Mouse (Mus musculus) liver, postnatal 0 days (tissue): Measurements from ENCODE around the gene Mgmt. TPM values are rescaled to one million over a fixed set of nuclear protein-coding genes. Genes with fewer than 3 reads are reported as not detected.
A peak's percentile ranks its signal among the peaks of the same experiment; 100 is the strongest.

Source experiments
- ATAC-seq: fragments of 200-750 bp; cut with Nextera tagmentation; 2 replicates; pipeline ENCODE4 v1.8.0; 2017; ENCODE audit warnings: mild to moderate bottlenecking, moderate library complexity
- DNase-seq: peaks from one replicate; pipeline ENCODE4 v3.0.0-alpha.2; 2016
- H3K27ac ChIP-seq: fragments of 300-500 bp; sonication (generic); 2 replicates; pipeline ENCODE4 v1.5.1; 2014; ENCODE audit warnings: antibody characterized with exemption, moderate library complexity, mild to moderate bottlenecking, low read depth
- H3K27me3 ChIP-seq: fragments of 300-500 bp; sonication (generic); 2 replicates; pipeline ENCODE4 v1.6.1; 2014; ENCODE audit warnings: low read length, control low read depth, mixed read lengths; ENCODE audit not compliant: insufficient read depth
- H3K36me3 ChIP-seq: fragments of 300-500 bp; sonication (generic); replicated peaks from 2 replicates; pipeline ENCODE4 v1.6.1; 2014; ENCODE audit warnings: mild to moderate bottlenecking, control low read depth, low read length, moderate library complexity, mixed read lengths; ENCODE audit not compliant: insufficient read depth
- H3K4me1 ChIP-seq: fragments of 300-500 bp; sonication (generic); 2 replicates; pipeline ENCODE4 v1.6.1; 2014; ENCODE audit warnings: antibody characterized with exemption, mild to moderate bottlenecking, control low read depth; ENCODE audit not compliant: insufficient read depth
- H3K4me2 ChIP-seq: fragments of 300-500 bp; sonication (generic); 2 replicates; pipeline ENCODE4 v1.6.1; 2014; ENCODE audit warnings: low read depth, mild to moderate bottlenecking, low read length, moderate library complexity, mixed read lengths
- H3K4me3 ChIP-seq: fragments of 300-500 bp; sonication (generic); 2 replicates; pipeline ENCODE4 v1.5.1; 2014; ENCODE audit warnings: low read depth, low read length
- H3K9ac ChIP-seq: fragments of 300-500 bp; sonication (generic); replicated peaks from 2 replicates; pipeline ENCODE4 v1.6.1; 2014; ENCODE audit warnings: mild to moderate bottlenecking, moderate library complexity
- H3K9me3 ChIP-seq: fragments of 300-500 bp; sonication (generic); 2 replicates; pipeline ENCODE4 v1.6.1; 2016; ENCODE audit warnings: mild to moderate bottlenecking, control low read depth, low read length, mixed read lengths
- CTCF ChIP-seq: sonication (generic); IDR thresholded peaks from 2 replicates; pipeline ENCODE4 v1.5.1; 2016; ENCODE audit warnings: antibody characterized with exemption, low read depth
- EP300 ChIP-seq: IDR thresholded peaks from 2 replicates; pipeline ENCODE4 v1.6.1; 2016; ENCODE audit warnings: antibody characterized with exemption, low read depth, mild to moderate bottlenecking
- WGBS: fragments of 180-500 bp; shearing (Covaris S2); extraction: QIAGEN DNeasy Blood & Tissue Kit; methylation state at CpG from one replicate; pipeline ENCODE4 v1.1.7; 2014; ENCODE audit not compliant: insufficient replicate concordance; 5-methylcytosine and 5-hydroxymethylcytosine counted together
- polyA plus RNA-seq: library from polyadenylated mRNA; unstranded; fragments of >200 nt; fragmentation: Nextera tagmentation; extraction: Ambion mirVana; gene quantifications from 2 replicates; pipeline ENCODE4 v1.2.1, GENCODE M21; 2015

Mgmt gene
- polyA plus RNA-seq, 1 experiment from 2014 or later: 3.0 TPM

DNA sequence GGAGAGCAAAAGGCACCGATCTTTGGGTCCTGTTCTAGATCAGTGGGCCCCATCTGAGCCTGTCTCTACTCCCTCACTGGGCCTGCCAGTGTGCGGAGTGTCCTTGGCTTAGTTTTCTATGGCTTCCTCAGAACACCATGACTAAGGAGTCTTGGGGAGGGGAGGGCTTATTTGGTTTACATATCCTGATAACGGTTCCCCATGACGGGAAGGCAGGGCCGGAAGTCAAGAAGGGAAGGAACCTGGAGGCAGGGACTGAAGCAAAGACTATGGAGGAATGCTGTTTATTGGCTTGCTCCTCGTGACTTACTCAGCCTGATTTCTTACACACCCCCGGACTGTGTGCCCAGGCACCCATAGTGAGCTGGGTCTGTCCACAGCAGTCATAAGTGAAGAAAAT is 1.4 kb downstream of the Mgmt start:
- Histone ChIP-seq H3K4me3 (no peak overlapping the region), H3K27ac (no peak overlapping the region), H3K4me2 (no peak overlapping the region), H3K4me1 (peaks cover 10% of the 10 kb centered on the region), H3K36me3 (no peaks in the 10 kb centered on the region), H3K9me3 (no peaks in the 10 kb centered on the region), H3K9ac (no peak overlapping the region), H3K27me3 (no peaks in the 10 kb centered on the region)
- DNase-seq (no peak), ATAC-seq (no peak)
- TF ChIP-seq EP300: no peak
- TF ChIP-seq CTCF: no peak
- 74% methylated on average over 7 of the region's 7 CpGs for WGBS

DNA sequence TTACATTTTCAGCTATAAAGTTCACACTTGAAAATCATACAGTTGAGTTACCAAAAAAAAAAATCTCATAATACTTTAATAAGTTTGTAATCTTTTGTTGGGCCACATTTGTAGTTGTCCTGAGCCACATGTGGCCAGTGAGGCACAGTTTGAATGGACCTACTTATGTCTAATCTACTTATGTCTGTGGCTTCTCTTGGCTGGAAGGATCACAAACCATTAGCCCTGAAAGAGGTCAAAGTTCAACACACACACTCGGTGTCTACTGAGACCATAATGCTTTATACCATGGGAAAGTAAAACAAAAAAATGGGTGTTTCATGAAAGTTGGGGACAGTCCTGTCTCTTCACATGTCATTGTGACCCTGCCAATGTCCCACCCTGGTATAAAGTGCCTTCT is 3.1 kb downstream of the Mgmt start:
- ATAC-seq (no peak), DNase-seq (no peak)
- no peak overlapping the region for H3K27ac ChIP-seq
- H3K27me3 ChIP-seq: no peaks in the 10 kb centered on the region
- H3K4me1 ChIP-seq: peaks cover 10% of the 10 kb centered on the region
- H3K4me2 ChIP-seq: no peak overlapping the region
- no peaks in the 10 kb centered on the region for H3K9me3 ChIP-seq
- WGBS: 38% methylated on average over 1 of the region's 1 CpGs
- no peak for TF ChIP-seq CTCF
- TF ChIP-seq EP300: no peak
- H3K9ac ChIP-seq: no peak overlapping the region
- no peaks in the 10 kb centered on the region for H3K36me3 ChIP-seq
- H3K4me3 ChIP-seq: no peak overlapping the region

DNA sequence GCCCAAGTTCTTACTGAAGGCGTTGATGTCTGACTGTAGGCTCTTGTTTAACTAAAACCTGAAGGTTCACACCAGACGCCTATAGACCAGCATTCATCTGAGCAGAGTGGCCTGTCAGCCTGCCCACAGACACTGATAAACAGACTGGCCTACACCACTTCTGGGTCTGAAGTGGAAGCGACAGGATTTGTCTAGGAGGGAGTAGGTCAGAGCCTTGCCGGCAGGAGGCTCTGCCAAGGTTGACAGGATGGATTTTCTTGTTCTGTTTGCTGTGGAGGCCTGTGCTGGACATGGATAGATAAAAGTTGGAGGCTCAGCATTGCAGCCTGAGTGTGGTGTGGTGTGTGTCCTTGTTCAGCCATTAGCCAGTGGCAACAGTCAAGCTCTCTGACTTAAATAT is 3.6 kb downstream of the Mgmt start:
- Histone ChIP-seq H3K9ac (no peak overlapping the region), H3K27me3 (no peaks in the 10 kb centered on the region), H3K9me3 (no peaks in the 10 kb centered on the region), H3K4me1 (peaks cover 10% of the 10 kb centered on the region), H3K4me2 (no peak overlapping the region), H3K27ac (no peak overlapping the region), H3K4me3 (no peak overlapping the region), H3K36me3 (no peaks in the 10 kb centered on the region)
- TF ChIP-seq EP300: no peak
- TF ChIP-seq CTCF: no peak
- ATAC-seq (no peak), DNase-seq (no peak)
- WGBS: 57% methylated on average over 4 of the region's 4 CpGs

DNA sequence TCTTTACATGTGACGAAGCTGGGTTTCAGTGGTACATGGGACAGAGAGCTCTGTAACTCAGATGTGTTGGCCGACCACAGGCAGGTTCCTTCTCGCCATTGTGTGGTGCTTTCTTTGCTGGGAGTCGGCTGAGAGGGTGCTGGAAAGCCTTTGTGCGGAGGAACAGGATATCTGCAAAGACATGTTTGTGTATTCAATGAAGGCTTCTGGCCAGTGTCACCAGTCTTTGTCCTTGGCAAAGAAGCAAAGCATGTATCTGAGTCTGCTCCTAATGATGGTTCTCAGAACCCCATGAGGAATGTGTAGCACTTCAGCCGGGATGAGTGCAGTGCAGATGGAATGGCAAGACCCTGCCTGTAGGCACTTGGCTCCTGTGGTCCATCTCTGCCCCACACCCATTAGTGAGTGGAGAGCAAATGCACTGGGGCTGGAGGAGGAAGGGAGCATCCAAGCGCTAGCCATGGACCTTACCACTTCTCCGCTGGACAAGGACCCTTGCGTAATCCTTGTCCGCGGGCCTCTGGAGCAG is 14.3 kb downstream of the Mgmt start:
- TF ChIP-seq EP300 (no peak), CTCF (no peak)
- H3K36me3 ChIP-seq: no peaks in the 10 kb centered on the region
- H3K4me1 ChIP-seq: no peaks in the 10 kb centered on the region
- WGBS: 80% methylated on average over 11 of the region's 11 CpGs
- H3K27me3 ChIP-seq: no peaks in the 10 kb centered on the region
- DNase-seq: no peak
- H3K9ac ChIP-seq: no peak overlapping the region
- no peak overlapping the region for H3K27ac ChIP-seq
- H3K4me2 ChIP-seq: no peak overlapping the region
- no peaks in the 10 kb centered on the region for H3K9me3 ChIP-seq
- ATAC-seq: no peak
- H3K4me3 ChIP-seq: no peak overlapping the region

DNA sequence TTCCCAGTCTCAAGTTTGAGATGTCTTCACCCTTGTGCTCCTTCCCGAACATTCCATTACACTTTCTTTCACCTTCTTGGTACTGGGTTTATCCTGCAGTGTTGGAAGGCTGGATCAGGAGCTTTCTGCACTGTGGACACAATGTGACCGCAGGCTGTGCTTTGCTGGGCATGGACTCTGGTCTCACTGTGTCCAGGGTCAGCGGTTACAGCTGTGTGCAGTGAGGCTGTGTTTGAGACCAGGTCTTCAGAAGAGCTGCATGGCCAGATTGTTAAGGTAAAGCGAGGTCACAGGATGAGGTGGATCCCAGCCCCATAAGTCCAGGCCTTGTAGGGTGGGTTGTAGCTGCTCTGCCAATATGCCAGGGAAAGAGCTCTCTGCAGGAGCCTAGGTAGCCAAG is 18.5 kb downstream of the Mgmt start:
- TF ChIP-seq EP300: no peak
- TF ChIP-seq CTCF: no peak
- no peaks in the 10 kb centered on the region for H3K9me3 ChIP-seq
- no peak overlapping the region for H3K4me2 ChIP-seq
- H3K9ac ChIP-seq: no peak overlapping the region
- H3K27me3 ChIP-seq: no peaks in the 10 kb centered on the region
- no peaks in the 10 kb centered on the region for H3K4me1 ChIP-seq
- H3K4me3 ChIP-seq: no peak overlapping the region
- ATAC-seq (peak; percentile 57; the same call in 1 of the 2 replicates), DNase-seq (no peak)
- no peak overlapping the region for H3K27ac ChIP-seq
- 69% methylated on average over 4 of the region's 4 CpGs for WGBS
- H3K36me3 ChIP-seq: no peaks in the 10 kb centered on the region

DNA sequence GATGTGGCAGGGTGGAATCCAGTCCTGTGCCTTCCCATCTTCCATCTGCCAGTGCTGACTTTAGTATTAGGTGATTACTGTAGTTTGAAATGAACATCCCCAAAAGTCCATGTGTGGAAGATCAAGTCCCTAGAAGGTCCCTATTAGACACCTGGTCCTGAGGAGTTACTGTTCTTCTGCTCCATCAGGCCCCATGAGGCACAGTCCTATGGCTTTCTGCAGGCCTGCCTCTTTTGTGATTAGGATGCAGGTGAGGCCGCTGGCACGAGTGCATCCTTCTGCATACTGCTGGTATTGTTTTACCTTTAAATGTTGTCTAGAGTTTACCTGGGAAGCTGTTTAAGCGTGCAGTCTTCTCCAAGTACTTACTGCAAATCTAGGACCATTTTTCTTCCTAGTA is 21.6 kb downstream of the Mgmt start:
- Histone ChIP-seq H3K27me3 (no peaks in the 10 kb centered on the region), H3K27ac (no peak overlapping the region), H3K4me3 (no peak overlapping the region), H3K4me1 (no peaks in the 10 kb centered on the region), H3K9ac (no peak overlapping the region), H3K4me2 (no peak overlapping the region), H3K36me3 (no peaks in the 10 kb centered on the region), H3K9me3 (no peaks in the 10 kb centered on the region)
- DNase-seq (no peak), ATAC-seq (no peak)
- no peak for TF ChIP-seq CTCF
- no peak for TF ChIP-seq EP300
- WGBS: 66% methylated on average over 3 of the region's 3 CpGs
